Mouse (Mus musculus): ENCODE measurements around the gene Rab11fip4.
"Not testable (repeated sequence)": the region's sequence is repeated elsewhere in the genome, so short reads cannot be mapped to it uniquely, and the experiment has no call there.

Rab11fip4 gene

DNA sequence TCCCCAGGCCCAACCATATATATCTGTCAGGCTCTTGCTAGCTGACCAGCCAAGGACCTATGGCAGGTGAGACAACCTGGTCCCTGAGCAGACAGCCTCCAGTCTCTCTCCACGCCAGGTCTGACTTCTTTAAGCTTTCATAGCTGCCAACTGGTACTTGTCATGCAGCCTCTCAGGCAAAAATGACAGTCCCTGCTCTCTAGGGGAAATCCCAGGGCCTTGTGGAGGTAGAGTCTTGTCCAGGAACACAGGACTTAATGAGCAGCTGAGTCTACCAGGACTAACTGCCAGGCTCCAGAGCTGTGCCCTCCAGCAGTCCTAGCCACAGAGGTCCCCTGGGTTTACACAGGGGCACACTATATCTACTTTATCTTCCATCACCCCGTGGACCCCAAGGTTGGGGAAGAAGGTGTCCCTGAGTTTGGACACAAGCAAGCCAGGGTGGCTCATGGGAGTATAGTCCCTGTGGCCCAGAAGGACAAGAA lies 85.5 kb downstream of the Rab11fip4 start:
- in situ Hi-C loops (cut with MboI, MseI) = no loop called here

DNA sequence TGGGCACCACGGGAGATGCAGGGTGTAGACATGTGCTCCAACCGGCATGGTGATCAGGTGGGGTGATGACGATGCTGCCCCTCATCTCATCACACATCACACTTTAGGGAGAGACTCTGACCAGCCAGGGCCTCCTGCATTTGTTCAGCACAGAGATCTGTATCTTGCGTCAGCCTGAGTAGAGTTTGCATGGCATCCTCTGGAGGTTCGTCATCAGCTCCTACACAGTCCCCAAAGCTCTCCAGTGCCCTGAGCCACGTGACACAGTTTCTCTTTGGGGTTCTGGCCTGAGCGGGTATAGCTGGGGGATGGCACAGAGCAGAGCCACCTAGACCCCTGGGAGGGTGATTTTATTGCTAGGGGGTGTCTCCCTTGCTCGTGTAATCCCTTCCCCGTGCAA lies 86.4 kb downstream of the Rab11fip4 start:
- in situ Hi-C loops (cut with MboI, MseI) = no loop called here

DNA sequence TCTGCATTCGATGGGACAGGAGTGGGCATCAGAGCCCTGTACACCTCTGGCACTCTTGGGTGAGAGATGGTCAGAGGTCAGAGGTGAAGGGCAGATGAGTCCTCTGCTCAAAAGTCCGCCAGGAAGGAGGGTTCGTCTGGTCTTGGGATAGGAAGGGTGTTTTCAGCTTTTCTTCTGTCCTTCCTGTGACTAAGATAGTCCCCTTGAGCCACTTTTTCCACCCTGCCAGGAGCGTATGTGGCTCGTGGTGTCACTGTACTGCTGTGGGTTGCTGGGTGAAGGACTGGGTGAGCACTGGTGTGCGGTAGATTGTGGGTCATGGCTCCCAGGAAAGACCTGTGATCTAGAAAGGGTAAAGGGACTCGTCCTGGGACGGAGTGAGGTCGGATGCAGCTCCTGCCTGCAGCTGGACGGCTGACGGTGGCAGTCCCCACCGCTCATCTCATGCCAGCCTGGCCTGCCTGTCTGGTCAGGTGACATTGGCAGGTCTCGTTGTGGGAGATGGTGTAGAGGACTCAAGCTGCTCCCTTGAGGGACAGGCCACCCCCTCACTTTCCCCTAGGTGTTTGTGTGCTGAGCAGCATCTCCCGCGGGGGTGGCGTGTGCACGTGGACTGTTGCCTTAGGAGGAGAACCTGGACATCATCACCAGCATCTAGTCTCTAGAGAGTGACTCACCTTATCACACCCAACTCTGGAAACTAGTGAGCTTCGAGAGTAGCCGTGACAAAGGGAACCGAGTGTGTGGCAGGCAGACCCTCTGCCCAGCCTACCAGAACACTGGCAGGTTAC lies 87.5 kb downstream of the Rab11fip4 start:
- in situ Hi-C loops (cut with MboI, MseI) = no loop called here

DNA sequence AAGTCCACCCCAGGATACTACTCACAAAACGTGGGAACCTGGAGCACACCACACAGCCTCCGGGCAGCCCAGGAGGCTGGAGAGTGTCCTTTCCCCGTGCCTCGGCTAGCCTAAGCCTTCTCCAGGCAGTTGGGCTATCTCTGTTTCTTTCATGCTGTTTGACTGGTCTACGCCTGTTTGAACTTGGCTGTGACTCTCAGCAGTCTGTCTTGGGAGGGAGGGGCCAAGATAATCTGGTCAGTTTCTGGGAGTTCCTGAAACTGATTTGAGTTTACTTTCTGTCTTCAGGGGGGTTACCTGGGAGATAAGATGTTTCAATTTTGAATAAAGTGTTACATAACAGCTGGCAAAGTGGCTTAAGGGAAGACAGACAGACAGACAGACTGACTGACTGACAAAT lies 88.9 kb downstream of the Rab11fip4 start:
- in situ Hi-C loops (cut with MboI, MseI) = loop anchor here (5.0 to 10.0 kb wide), 2 partner anchors 33 to 55 kb away; no protein-coding TSS in a partner anchor

DNA sequence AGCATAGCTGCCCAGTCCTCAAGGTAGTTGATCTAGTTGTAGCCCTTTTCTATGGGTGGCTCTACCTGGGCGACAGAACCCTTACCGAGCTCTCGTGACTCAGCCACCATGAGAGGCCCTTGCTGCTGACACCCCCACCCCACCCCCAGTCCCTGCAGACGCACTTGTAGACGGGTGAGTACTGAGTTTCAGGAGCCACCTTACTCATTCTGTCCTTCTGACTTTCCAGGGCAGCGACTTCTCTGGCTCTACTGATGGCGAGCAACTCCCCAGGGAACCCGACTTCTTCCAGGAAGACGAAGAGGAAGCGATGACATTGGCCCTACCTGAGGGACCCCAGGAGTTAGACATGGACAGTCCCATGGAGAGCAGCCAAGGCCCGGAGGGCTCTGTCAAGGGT lies 89.5 kb downstream of the Rab11fip4 start:
- in situ Hi-C loops (cut with MboI, MseI) = loop anchor here (5.0 to 10.0 kb wide), 2 partner anchors 33 to 56 kb away; no protein-coding TSS in a partner anchor

DNA sequence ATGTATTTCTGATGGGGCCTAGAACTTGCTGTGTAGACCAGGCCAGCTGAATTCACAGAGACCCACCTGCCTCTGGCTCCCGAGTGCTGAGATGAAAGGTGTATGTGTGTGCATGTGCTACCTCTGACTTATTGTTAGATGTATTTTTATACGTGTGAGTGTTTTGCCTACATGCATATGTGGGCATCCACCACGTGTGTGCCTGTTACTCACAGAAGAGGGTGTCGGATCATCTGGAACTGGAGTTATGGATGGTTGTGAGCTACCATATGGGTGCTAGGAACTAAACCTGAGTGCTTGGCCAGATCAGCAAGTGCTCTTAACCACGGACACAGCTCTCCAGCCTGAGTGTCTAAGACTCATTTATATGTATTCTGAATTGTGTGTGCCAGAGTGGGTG lies 90.2 kb downstream of the Rab11fip4 start:
- in situ Hi-C loops (cut with MboI, MseI) = loop anchor here (5.0 to 10.0 kb wide), 2 partner anchors 34 to 56 kb away; no protein-coding TSS in a partner anchor

DNA sequence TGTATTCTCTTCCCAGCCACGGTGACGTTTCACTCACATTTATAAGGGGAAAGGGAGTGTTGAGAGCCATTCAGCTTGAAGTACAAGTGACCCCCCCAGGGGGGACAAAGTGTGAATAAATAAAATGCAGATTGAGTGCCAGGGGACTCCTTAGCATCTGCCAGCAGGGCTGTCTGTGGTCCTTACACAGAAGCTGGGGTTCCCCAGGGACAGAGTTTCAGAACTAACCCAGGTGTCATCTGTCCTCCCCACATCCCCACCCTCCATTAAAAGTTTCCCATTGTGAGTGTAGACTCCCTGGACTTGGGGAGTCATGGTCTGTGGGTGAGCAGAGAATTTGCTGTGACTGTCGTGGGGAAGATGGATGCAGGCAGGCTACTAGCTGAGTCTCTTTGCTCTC lies 90.8 kb downstream of the Rab11fip4 start:
- in situ Hi-C loops (cut with MboI, MseI) = loop anchor here (5.0 to 10.0 kb wide), 2 partner anchors 34 to 57 kb away; no protein-coding TSS in a partner anchor

DNA sequence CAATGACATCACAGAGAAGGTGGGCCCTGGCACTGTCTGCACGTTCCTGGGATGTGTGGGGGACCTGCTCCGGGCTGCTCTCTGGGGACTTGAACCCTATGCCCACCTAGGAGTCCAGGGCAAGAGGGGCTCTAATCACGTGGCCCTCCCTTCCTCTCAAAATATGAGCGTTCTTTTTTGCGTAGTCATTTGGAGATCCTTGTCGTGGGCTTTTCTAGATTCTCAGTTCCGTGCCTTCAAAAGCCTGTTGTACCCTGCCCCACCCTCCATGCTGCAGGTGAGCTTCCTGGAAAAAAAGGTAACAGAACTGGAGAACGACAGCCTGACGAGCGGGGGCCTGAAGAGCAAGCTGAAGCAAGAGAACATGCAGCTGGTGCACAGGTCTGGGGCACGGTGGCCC lies 94.1 kb downstream of the Rab11fip4 start:
- in situ Hi-C loops (cut with MboI, MseI) = loop anchor here (5.0 to 10.0 kb wide), 2 partner anchors 60 to 98 kb away; no protein-coding TSS in a partner anchor

DNA sequence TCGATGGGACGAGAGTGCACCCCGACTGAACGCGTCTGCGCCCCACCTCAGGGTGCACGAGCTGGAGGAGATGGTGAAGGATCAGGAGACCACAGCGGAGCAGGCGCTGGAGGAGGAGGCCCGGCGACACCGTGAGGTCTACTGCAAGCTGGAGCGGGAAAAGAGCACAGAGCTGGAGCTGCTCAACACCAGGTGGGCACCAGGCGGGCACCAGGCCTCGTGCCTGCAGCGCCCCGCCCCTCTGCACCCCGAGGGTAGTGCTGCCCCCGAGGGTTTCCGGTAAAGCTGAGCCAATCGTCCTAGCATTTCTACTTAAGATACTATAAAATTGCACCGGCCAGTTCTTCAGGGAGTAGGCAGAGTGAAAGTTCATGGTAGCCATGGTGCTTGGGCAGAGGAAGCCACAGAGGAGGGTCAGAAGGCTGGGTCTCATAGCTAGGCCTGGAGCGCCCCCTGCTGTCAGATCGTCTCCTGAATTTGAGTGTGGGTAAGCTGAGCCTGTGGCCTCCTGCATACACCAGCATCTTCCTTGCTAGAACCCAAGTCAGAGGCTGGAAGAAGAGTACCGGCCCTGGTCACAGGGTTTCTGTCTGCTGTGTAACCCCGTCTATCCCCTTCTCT lies 95.6 kb downstream of the Rab11fip4 start:
- in situ Hi-C loops (cut with MboI, MseI) = loop anchor here (5.0 to 10.0 kb wide), 2 partner anchors 62 to 99 kb away; no protein-coding TSS in a partner anchor

DNA sequence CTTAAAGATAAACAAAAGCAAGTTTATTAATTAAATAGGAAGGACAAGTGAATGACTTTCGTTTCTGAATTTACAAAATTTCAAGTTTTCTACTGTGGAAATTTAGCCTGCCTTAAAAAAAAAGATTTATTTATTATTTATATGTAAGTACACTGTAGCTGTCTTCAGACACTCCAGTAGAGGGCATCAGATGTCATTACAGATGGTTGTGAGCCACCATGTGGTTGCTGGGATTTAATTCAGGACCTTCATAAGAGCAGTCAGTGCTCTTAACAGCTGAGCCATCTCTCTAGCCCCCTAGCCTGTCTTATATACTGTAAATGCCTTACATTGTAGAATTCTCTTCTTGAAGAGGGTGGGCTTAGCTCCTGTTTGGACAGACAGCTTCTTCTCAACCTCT lies 98.9 kb downstream of the Rab11fip4 start:
- in situ Hi-C loops (cut with MboI, MseI) = loop anchor here (5.0 to 10.0 kb wide), 2 partner anchors 65 to 103 kb away; no protein-coding TSS in a partner anchor

DNA sequence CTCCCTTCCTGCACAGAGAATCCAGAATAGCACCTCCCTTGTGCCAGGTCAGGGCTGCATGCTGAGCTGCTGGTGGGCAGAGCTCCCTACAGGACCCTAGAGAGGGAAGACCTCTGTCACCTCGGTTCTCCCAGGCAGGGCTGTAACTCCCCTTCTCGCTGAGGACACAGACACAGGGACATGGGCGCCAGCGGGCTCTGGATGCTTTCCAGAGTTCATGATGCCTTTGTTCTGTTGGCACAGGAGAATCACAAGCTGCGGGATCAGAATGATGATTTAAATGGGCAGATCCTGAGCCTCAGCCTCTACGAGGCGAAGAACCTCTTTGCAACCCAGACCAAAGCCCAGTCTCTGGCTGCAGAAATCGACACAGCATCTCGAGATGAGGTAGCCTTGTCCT lies 100.5 kb downstream of the Rab11fip4 start:
- in situ Hi-C loops (cut with MboI, MseI) = no loop called here

DNA sequence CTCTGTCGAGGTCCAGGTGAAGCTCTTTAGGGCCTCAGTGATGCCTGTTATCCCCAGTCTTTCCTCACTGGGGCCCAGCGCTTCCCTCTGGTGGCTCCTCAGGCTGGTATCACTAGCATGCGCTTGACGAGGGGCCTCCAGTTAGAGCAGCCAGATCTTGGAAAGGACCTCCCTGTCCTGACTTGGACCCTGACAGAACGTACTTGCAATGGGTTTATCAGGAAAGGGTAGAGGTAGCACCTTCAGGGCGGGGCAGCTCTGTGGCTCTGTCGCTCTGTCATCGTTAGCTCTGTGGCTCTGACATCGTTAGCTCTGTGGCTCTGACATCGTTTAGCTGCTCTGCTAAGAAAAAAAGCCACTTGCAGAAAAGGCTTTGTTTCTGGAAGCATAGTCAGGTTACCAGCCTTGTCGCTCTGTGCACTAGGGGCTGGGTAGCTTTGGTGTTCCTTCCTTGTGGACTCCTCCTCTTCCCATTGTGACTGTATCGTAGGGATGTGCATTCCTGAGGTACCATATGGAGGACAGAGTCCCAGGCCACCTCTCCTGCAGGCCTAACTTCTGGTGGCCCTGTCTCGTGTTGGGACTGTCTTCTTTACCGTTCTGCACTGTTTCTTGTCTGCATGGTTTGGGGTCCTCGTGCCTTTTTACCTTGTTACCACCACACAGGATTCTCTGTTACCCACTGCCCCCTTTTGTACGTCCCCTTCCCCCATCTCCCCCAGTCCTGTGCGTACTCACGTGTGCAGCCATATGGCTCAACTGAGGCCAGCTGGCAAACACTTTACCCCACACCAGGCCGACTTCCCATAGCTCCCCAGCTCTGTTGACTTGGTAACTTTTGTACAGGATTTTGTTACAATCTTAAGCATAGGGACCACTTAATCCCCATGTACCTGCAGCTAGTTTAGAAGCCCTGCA lies 105.6 kb downstream of the Rab11fip4 start:
- in situ Hi-C loops (cut with MboI, MseI) = no loop called here

DNA sequence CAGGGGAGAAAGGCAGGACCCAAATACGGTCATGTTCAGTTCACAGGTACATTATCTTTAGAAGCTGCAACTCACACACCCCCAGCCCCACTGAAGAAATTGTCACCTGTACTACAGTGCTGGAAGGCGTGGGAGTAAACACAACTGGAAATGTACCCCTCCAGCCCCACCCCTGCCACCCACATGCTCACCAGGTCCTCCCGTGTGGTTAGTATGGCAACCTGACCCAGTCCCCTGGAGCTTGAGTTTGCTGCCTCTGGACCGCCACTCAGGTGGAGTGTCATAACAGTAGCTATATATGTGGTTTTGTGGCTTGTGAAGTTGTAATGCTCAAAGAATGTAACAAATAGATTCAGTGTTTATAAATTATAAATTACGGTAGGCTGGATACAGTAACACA lies 107.1 kb downstream of the Rab11fip4 start:
- in situ Hi-C loops (cut with MboI, MseI) = no loop called here

DNA sequence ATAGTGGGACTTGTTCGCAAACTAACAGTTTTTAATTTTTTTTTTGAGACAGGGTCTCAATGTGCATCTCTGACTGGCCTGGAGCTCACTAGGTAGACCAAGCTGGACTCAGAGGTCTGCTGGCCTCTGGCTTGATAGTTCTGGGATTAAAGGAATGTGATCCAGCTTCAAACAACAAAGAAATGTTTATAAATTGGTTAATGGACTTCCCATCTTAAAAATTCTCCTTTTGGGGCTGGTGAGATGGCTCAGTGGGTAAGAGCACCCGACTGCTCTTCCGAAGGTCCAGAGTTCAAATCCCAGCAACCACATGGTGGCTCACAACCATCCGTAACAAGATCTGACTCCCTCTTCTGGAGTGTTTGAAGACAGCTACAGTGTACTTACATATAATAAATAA lies 107.5 kb downstream of the Rab11fip4 start:
- in situ Hi-C loops (cut with MboI, MseI) = not testable (repeated sequence)

DNA sequence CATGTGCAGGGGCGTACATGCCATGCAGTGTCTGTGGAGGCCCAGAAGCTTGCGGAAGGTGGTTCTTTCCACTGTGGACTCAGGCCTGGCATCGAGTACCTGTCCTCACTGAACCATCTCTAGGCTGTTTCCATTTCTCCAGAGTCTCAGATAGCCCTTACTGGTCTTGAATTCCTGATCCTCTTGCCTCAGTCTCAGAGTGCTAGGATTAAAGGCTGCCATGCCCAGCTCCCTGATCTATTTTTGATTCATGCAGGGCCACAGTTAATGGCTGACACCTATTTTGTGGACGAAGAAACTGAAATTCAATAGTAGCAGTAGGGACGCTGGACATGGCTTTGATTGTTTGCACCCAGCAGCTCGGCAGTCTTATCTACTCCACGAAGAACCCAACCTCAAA lies 110.5 kb downstream of the Rab11fip4 start:
- in situ Hi-C loops (cut with MboI, MseI) = loop anchor here (5.0 kb wide), 1 partner anchor 221 kb away; no protein-coding TSS in a partner anchor

DNA sequence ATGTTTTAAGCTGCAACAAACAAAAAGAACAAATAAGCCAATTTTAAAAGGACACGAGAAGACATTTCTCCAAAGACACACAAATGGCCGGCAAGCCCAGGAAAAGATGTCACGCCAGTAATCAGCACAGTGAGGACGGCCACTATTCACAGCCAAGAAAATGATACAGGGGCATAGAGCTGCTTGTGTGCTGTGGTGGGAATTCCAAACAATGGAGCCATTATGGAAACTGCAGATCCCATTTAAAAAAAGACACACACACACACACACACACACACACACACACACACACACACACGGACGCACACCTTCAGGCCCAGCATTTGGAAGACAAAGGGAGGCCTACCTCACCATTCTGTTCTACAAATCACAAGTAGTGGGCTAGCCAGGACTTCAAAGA lies 111.1 kb downstream of the Rab11fip4 start:
- in situ Hi-C loops (cut with MboI, MseI) = loop anchor here (5.0 kb wide), 1 partner anchor 220 kb away; no protein-coding TSS in a partner anchor

DNA sequence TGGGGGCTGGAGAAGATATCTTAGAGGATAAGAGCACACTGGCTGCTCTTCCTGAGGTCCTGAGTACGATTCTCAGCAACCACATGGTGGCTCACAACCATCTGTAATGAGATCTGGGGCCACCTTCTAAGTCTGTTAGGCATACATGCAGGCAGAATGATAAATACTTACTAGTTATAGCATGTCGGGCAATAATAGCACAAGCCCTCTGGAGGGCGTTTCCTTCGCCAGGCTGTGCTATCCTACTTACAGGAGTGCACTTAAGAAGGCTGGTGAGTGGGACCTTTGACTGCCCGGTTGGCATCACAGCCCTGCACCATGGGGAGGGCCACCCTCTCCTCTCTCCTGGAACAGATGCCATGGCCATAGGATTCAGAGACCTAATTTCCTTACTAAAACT lies 112.4 kb downstream of the Rab11fip4 start:
- in situ Hi-C loops (cut with MboI, MseI) = loop anchor here (5.0 kb wide), 1 partner anchor 219 kb away; no protein-coding TSS in a partner anchor

DNA sequence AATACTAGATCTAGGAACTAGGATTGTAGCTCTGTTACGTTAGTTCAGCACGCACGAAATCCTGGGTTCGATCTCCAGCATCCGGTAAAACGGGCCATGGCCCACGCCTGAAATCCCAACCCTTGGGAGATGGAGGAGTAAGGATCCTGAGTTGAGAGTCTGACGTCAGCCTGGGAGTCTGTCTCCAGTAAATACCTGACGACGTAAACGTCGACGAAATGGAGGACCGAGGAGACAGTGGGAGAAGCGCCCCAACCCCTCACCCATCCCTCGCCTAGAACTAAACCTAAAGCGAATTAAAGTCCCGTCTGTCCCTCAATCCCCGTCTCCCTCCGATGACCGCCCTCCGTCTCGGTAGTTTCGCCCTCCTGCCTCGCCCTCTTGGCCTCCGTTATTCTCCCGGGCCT lies 112.9 kb downstream of the Rab11fip4 start:
- in situ Hi-C loops (cut with MboI, MseI) = loop anchor here (5.0 kb wide), 1 partner anchor 218 kb away; no protein-coding TSS in a partner anchor

DNA sequence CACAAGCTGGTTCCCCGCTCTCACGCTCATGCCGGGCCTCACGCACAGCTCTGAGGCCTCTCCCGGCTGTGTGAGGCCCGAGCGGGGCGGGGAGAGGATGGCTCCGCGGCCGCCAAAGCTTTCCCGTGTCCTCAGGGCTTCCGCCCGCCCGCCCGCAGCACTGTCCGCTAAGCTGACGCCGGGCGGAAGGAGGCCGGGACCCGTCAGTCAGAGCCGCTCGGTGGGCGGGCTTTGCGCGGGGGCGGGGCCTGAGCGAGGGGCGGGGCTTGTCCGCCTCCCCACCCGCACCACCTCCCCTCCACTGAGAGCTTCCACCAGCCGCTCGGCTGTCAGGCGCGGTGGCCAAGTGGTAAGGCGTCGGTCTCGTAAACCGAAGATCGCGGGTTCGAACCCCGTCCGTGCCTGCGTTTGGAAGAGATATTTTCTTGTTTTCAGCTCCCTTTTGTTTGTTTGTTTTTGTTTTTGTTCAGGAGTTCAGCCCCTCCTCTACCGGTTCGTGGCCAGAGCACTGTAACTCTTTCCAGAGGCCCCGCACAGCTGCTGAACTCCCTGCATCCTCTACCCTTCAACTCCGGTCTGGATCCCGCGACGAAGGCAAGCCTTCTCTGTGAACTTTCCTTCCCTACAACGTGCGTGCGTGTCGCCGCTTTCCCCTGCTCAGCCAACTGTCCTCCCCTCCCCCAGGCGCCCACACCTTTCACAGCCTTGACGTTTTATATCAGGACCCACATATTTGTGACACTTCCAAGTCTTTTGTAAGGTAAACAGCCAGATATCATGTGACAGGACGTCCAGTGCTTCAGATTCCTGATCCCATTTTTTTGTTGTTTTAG lies 113.5 kb downstream of the Rab11fip4 start:
- in situ Hi-C loops (cut with MboI, MseI) = loop anchor here (5.0 kb wide), 1 partner anchor 218 kb away; no protein-coding TSS in a partner anchor

DNA sequence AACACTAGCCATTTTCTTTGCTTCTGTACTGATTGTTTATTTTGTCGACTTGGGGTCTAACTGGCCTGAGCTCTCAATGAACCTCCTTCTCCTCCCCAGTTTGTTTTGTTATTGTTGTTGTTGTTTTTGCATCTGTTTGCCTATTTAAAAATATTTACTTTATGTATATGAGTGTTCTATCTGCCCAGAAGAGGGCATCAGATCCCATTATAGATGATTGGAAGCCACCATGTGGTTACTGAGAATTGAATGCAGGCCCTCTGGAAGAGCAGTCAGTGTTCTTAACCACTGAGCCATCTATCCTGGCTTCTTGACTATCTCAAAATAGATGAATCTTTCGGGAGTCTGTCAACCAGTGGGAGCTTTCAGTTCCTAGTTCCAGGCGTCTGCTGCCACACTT lies 116.1 kb downstream of the Rab11fip4 start:
- in situ Hi-C loops (cut with MboI, MseI) = no loop called here

All from T-helper 1 cell (primary cell).